Mouse (Mus musculus): Measurements from ENCODE around the gene Arnt2. TPM values are rescaled to one million over a fixed set of nuclear protein-coding genes. Genes with fewer than 3 reads are reported as not detected.

The Arnt2 gene
- polyA plus RNA-seq (2014; fragmentation: Nextera tagmentation; extraction: Ambion mirVana) = 2.3 and 3.1 TPM in 2 replicates

- H3K27ac ChIP-seq (replicated peaks in 1 of 2; ENCODE audit: control insufficient read depth in 1 of 2, insufficient read depth in 1 of 2, low read depth in 2 of 2, low read length in 2 of 2) = peak within 1 kb of the TSS in 1 of 2 experiments; percentile 41; a peak in 1 of 4 replicates
- H3K4me2 ChIP-seq (ENCODE audit: low read length) = peak within 1 kb of the TSS; percentile 94
- 1% methylated on average over 55 of the region's 69 CpGs for WGBS
- H3K36me3 ChIP-seq (ENCODE audit: control insufficient read depth, insufficient read depth, low read length) = no peaks in the 10 kb centered on the region
- H3K9me3 ChIP-seq (ENCODE audit: control insufficient read depth, low read length) = no peaks in the 10 kb centered on the region
- peak; percentile 64 for ATAC-seq (ENCODE audit: insufficient number of reproducible peaks, insufficient read depth, low FRiP score, low read depth)
- H3K4me3 ChIP-seq (ENCODE audit: control insufficient read depth in 1 of 2, insufficient read depth in 1 of 2, low read depth in 1 of 2, low read length in 2 of 2) = peak within 1 kb of the TSS; percentile 64 to 69
- peaks cover 3 to 9% of the 10 kb centered on the region in 2 experiments; a peak in 3 of 4 replicates for H3K4me1 ChIP-seq (ENCODE audit: control insufficient read depth in 2 of 2, insufficient read depth in 2 of 2, low read length in 2 of 2)
- H3K9ac ChIP-seq (ENCODE audit: low read length) = peak within 1 kb of the TSS; percentile 76
- peaks cover 36% of the 10 kb centered on the region for H3K27me3 ChIP-seq (ENCODE audit: control insufficient read depth, insufficient read depth, low read length)
Observed at GRCm38 (mm10) chr7:84409896-84410521, at the start of gene Arnt2. Gene Arnt2, minus strand, starts transcription at chr7:84410176.

DNA sequence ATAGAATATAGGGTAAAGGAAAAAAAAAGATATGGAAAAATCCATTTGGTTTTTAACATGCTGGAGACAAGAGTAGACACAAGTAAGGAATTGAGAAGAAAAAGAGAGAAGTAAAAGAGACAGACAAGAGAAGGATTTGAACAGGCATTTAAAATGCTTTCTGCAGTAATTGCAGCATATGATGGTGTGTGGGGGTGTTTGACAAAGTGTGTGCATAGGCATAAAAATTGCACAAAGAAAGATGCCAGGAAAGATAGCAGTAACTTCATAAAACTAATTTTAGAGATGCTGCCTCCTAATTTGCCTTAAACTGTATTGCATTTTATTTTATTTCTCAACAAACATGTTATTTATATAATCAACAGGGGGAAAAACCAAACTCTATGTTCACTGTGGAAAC is 41.7 kb upstream of the Arnt2 start:
- no peaks in the 10 kb centered on the region for H3K27me3 ChIP-seq (ENCODE audit: control insufficient read depth, insufficient read depth, low read length)
- no peak overlapping the region for H3K4me2 ChIP-seq (ENCODE audit: low read length)
- no peak overlapping the region for H3K27ac ChIP-seq (replicated peaks in 1 of 2; ENCODE audit: control insufficient read depth in 1 of 2, insufficient read depth in 1 of 2, low read depth in 2 of 2, low read length in 2 of 2)
- no peak overlapping the region for H3K9ac ChIP-seq (ENCODE audit: low read length)
- H3K4me3 ChIP-seq (ENCODE audit: control insufficient read depth in 1 of 2, insufficient read depth in 1 of 2, low read depth in 1 of 2, low read length in 2 of 2) = no peak overlapping the region
- H3K4me1 ChIP-seq (ENCODE audit: control insufficient read depth in 2 of 2, insufficient read depth in 2 of 2, low read length in 2 of 2) = no peaks in the 10 kb centered on the region; a peak in 1 of 4 replicates
- no peaks in the 10 kb centered on the region for H3K36me3 ChIP-seq (ENCODE audit: control insufficient read depth, insufficient read depth, low read length)
- H3K9me3 ChIP-seq (ENCODE audit: control insufficient read depth, low read length) = no peaks in the 10 kb centered on the region
- no peak for ATAC-seq (ENCODE audit: insufficient number of reproducible peaks, insufficient read depth, low FRiP score, low read depth)

DNA sequence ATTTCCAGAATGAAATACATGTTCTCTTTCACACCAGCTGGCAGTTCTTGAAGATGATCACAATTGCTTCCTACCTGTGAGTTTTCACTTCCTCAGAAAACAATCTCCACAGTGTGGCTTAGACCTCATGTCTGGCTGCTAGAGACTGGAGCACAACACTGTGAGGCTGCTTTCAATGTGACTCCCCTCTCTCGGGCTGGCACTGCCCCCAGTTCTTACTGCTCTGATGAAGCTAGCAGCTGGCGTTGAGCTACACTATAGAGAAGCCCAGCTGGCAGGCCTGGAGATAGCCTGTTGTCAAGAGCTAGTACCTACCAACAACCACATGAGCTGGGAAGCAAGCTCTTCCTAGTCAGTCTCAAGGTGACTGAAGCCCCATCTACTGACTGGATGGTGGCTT is 39.1 kb upstream of the Arnt2 start:
- no peaks in the 10 kb centered on the region for H3K27me3 ChIP-seq (ENCODE audit: control insufficient read depth, insufficient read depth, low read length)
- WGBS = 37% methylated on average over 2 of the region's 2 CpGs
- no peak overlapping the region for H3K4me3 ChIP-seq (ENCODE audit: control insufficient read depth in 1 of 2, insufficient read depth in 1 of 2, low read depth in 1 of 2, low read length in 2 of 2)
- H3K4me1 ChIP-seq (ENCODE audit: control insufficient read depth in 2 of 2, insufficient read depth in 2 of 2, low read length in 2 of 2) = peaks cover 2 to 6% of the 10 kb centered on the region in 2 experiments; a peak in 1 of 4 replicates
- H3K27ac ChIP-seq (replicated peaks in 1 of 2; ENCODE audit: control insufficient read depth in 1 of 2, insufficient read depth in 1 of 2, low read depth in 2 of 2, low read length in 2 of 2) = 0 out of 4 replicates have a peak overlapping the region, but pooled peaks of 1 of the 2 experiments have one; percentile 19
- no peaks in the 10 kb centered on the region for H3K9me3 ChIP-seq (ENCODE audit: control insufficient read depth, low read length)
- no peak overlapping the region for H3K4me2 ChIP-seq (ENCODE audit: low read length)
- H3K9ac ChIP-seq (ENCODE audit: low read length) = no peak overlapping the region
- no peaks in the 10 kb centered on the region for H3K36me3 ChIP-seq (ENCODE audit: control insufficient read depth, insufficient read depth, low read length)
- ATAC-seq (ENCODE audit: insufficient number of reproducible peaks, insufficient read depth, low FRiP score, low read depth) = no peak

DNA sequence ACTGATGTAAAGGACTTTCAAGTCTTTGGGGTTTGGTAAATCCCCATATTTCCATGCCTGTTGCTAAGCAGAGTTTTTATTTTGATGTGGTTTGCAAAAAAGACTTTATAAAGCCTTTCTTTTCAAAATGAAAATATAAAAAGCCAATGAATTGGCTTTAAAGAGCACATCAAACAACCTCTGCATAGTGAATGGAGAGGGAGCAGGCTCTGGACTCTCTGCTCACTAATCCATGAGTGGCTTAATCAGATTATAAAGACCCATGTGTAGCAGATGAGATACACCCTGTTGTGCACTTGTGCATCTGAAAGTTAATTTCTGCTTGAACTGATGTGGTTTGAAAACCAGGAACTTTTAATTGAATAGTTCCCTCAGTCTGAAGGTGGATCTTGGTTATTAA is 38.5 kb upstream of the Arnt2 start:
- H3K4me1 ChIP-seq (ENCODE audit: control insufficient read depth in 2 of 2, insufficient read depth in 2 of 2, low read length in 2 of 2) = peaks cover 2 to 6% of the 10 kb centered on the region in 2 experiments; a peak in 1 of 4 replicates
- H3K9ac ChIP-seq (ENCODE audit: low read length) = no peak overlapping the region
- H3K36me3 ChIP-seq (ENCODE audit: control insufficient read depth, insufficient read depth, low read length) = no peaks in the 10 kb centered on the region
- H3K27ac ChIP-seq (replicated peaks in 1 of 2; ENCODE audit: control insufficient read depth in 1 of 2, insufficient read depth in 1 of 2, low read depth in 2 of 2, low read length in 2 of 2) = no peak overlapping the region
- H3K4me2 ChIP-seq (ENCODE audit: low read length) = no peak overlapping the region
- no peak for ATAC-seq (ENCODE audit: insufficient number of reproducible peaks, insufficient read depth, low FRiP score, low read depth)
- no peaks in the 10 kb centered on the region for H3K9me3 ChIP-seq (ENCODE audit: control insufficient read depth, low read length)
- no peak overlapping the region for H3K4me3 ChIP-seq (ENCODE audit: control insufficient read depth in 1 of 2, insufficient read depth in 1 of 2, low read depth in 1 of 2, low read length in 2 of 2)
- no peaks in the 10 kb centered on the region for H3K27me3 ChIP-seq (ENCODE audit: control insufficient read depth, insufficient read depth, low read length)

DNA sequence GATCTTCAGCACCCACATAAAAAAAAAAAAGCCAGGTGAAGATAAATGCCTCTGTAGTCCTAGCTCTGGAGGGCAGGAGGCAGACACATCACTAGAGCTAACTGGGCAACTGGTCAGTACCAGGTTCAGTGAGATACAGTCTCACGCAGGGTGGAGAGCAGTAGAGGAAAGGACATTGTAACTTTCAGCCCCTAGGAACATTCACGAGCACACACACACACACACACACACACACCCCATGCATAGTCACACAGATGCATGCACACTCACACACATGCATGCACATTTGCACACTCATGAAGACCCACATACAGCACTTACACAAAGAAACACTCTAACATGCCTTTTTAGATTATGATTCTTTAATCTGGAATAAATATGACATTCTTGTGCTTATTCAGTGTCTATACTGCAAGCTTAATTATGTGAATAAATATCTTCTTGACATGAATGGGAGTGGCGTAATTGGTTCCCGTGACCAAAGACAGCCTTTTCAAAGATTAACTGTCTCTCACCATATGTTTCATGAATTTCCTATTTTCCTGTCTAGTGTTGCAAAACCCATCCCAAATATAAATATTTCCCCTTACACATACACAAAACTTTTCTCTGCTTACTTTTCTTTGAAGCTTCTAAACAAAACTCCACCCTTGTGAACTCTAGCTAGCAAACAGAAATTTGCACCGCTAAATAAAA is 37.9 kb upstream of the Arnt2 start:
- H3K4me3 ChIP-seq (ENCODE audit: control insufficient read depth in 1 of 2, insufficient read depth in 1 of 2, low read depth in 1 of 2, low read length in 2 of 2) = no peak overlapping the region
- H3K9ac ChIP-seq (ENCODE audit: low read length) = no peak overlapping the region
- no peaks in the 10 kb centered on the region for H3K36me3 ChIP-seq (ENCODE audit: control insufficient read depth, insufficient read depth, low read length)
- H3K9me3 ChIP-seq (ENCODE audit: control insufficient read depth, low read length) = no peaks in the 10 kb centered on the region
- no peak for ATAC-seq (ENCODE audit: insufficient number of reproducible peaks, insufficient read depth, low FRiP score, low read depth)
- H3K27me3 ChIP-seq (ENCODE audit: control insufficient read depth, insufficient read depth, low read length) = no peaks in the 10 kb centered on the region
- H3K4me2 ChIP-seq (ENCODE audit: low read length) = no peak overlapping the region
- H3K27ac ChIP-seq (replicated peaks in 1 of 2; ENCODE audit: control insufficient read depth in 1 of 2, insufficient read depth in 1 of 2, low read depth in 2 of 2, low read length in 2 of 2) = no peak overlapping the region
- WGBS = 88% methylated on average over 5 of the region's 5 CpGs
- H3K4me1 ChIP-seq (ENCODE audit: control insufficient read depth in 2 of 2, insufficient read depth in 2 of 2, low read length in 2 of 2) = peaks cover 2 to 6% of the 10 kb centered on the region in 2 experiments; a peak in 1 of 4 replicates

DNA sequence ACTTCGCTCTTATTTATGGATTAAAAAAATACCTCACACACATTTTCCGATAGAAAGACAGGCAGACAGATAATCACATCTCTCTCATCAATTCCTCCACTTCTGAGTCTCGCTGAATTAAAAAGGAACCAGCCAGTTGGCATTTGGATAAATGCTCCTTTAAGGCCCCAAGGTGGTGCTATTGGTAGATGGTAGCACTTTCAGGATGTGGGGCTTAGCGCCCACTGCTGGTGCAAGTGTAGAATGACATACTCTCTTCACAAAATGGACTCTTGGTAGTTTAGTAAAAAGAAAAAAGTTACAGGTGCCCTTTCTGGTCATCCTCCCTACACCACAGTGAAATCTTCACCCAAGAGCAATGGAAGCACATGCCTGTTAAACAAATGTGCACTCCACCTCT is 37.1 kb upstream of the Arnt2 start:
- Histone ChIP-seq H3K27me3 (ENCODE audit: control insufficient read depth, insufficient read depth, low read length) (no peaks in the 10 kb centered on the region), H3K27ac (replicated peaks in 1 of 2; ENCODE audit: control insufficient read depth in 1 of 2, insufficient read depth in 1 of 2, low read depth in 2 of 2, low read length in 2 of 2) (no peak overlapping the region), H3K9me3 (ENCODE audit: control insufficient read depth, low read length) (no peaks in the 10 kb centered on the region), H3K9ac (ENCODE audit: low read length) (no peak overlapping the region), H3K36me3 (ENCODE audit: control insufficient read depth, insufficient read depth, low read length) (no peaks in the 10 kb centered on the region), H3K4me3 (ENCODE audit: control insufficient read depth in 1 of 2, insufficient read depth in 1 of 2, low read depth in 1 of 2, low read length in 2 of 2) (no peak overlapping the region), H3K4me1 (ENCODE audit: control insufficient read depth in 2 of 2, insufficient read depth in 2 of 2, low read length in 2 of 2) (peaks cover 2 to 6% of the 10 kb centered on the region in 2 experiments; a peak in 1 of 4 replicates), H3K4me2 (ENCODE audit: low read length) (no peak overlapping the region)
- ATAC-seq (ENCODE audit: insufficient number of reproducible peaks, insufficient read depth, low FRiP score, low read depth) = no peak
- 19% methylated on average over 4 of the region's 4 CpGs for WGBS

DNA sequence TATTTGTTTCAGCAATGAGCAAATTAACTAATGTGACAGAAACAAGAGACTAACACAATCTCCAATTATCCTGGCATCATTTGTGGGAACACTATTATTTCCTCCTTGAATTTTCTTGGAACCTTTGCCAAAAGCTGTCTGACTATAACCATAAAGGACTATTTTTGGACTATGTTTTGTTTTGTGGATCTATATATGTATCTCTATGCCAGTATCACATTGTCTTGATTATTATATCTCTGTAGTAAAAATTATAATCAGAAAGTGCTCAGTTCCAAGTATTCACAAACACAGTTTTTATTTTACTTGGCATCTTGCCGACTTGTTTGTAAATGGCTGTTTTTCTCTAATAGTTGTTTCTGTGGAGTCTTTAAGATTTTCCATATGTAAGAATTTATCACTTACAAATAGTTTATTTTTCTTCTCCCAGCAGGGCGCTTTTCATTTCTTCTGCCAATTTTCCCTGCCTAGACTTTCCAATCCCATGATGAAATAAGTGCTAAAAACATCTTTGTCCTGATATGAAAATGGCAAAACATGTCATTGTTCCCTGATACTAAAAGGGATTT is 32.5 kb upstream of the Arnt2 start:
- Histone ChIP-seq H3K9me3 (ENCODE audit: control insufficient read depth, low read length) (no peaks in the 10 kb centered on the region), H3K27ac (replicated peaks in 1 of 2; ENCODE audit: control insufficient read depth in 1 of 2, insufficient read depth in 1 of 2, low read depth in 2 of 2, low read length in 2 of 2) (no peak overlapping the region), H3K9ac (ENCODE audit: low read length) (no peak overlapping the region), H3K27me3 (ENCODE audit: control insufficient read depth, insufficient read depth, low read length) (no peaks in the 10 kb centered on the region), H3K4me1 (ENCODE audit: control insufficient read depth in 2 of 2, insufficient read depth in 2 of 2, low read length in 2 of 2) (peaks cover 2 to 6% of the 10 kb centered on the region in 2 experiments; a peak in 1 of 4 replicates), H3K4me3 (ENCODE audit: control insufficient read depth in 1 of 2, insufficient read depth in 1 of 2, low read depth in 1 of 2, low read length in 2 of 2) (no peak overlapping the region), H3K36me3 (ENCODE audit: control insufficient read depth, insufficient read depth, low read length) (no peaks in the 10 kb centered on the region), H3K4me2 (ENCODE audit: low read length) (no peak overlapping the region)
- no peak for ATAC-seq (ENCODE audit: insufficient number of reproducible peaks, insufficient read depth, low FRiP score, low read depth)
- 85% methylated on average over 2 of the region's 2 CpGs for WGBS
